Mouse (Mus musculus) lung, adult 2 months (tissue): ENCODE measurements around the gene Slx4ip.

Experiments used
- CTCF ChIP-seq: fragments of 200-500 bp; IDR thresholded peaks from 2 replicates; pipeline ENCODE4 v1.5.1; 2011; ENCODE audit warnings: mild to moderate bottlenecking, low read length, control low read depth; ENCODE audit not compliant: insufficient read depth
- POLR2A ChIP-seq: fragments of 200-500 bp; IDR thresholded peaks from 2 replicates; pipeline ENCODE4 v1.6.1; 2011; ENCODE audit warnings: low read depth, mild to moderate bottlenecking, control low read depth, low read length, borderline replicate concordance; ENCODE audit errors: extremely low read depth

GRCm38 (mm10) chr2:137063829-137064228, 172.8 kb downstream of the Slx4ip start:
- TF ChIP-seq POLR2A (no peak), CTCF (no peak)
